Mouse (Mus musculus) monocyte, adult 5-6 weeks (primary cell): ENCODE data around the gene Ceacam11. TPM values are rescaled to one million over a fixed set of nuclear protein-coding genes. Genes with fewer than 3 reads are reported as not detected.
"Not testable (repeated sequence)": the region's sequence is repeated elsewhere in the genome, so short reads cannot be mapped to it uniquely, and the experiment has no call there.

Experiments used
- ATAC-seq: fragments of 153-309, 156-312 bp; replicated peaks from 2 replicates; pipeline ENCODE4 v1.8.0; 2017; ENCODE audit warnings: mild to moderate bottlenecking; ENCODE audit not compliant: low TSS enrichment, insufficient number of reproducible peaks, severe bottlenecking, poor library complexity, low FRiP score
- total RNA-seq: library from RNA; stranded (forward); fragments of 200-1000, 200-491, 200-594 nt; gene quantifications from 3 replicates; pipeline ENCODE4 v1.2.3, GENCODE M21; 2017

Ceacam11 gene
- not detected in 3 replicates for total RNA-seq

GRCm38 (mm10) chr7:17971824-17972223, at the start of gene Ceacam11:
TSS of gene Ceacam11 (plus strand) at chr7:17972124.
- ATAC-seq: no peak

DNA sequence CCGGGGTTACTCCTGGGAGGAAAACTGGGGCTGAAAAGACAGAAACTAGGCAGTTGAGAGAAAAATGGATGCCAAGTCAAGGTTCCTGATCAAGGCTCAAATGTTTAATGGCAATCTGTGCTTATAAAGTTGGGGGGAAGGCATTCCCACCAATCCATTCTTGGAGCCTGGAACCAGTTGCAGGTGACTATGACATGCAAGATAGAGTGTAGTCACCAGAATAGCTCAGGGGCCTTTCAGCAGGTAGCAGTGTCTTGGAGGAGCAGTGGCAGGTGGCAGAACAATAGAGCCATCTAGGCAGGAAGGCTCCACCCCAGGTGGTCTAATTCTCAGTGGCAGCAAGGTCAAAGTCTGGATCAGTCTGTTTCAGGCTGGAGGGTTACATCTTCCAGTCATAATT, 29.2 kb downstream of the Ceacam11 start:
- ATAC-seq: not testable (repeated sequence)

DNA sequence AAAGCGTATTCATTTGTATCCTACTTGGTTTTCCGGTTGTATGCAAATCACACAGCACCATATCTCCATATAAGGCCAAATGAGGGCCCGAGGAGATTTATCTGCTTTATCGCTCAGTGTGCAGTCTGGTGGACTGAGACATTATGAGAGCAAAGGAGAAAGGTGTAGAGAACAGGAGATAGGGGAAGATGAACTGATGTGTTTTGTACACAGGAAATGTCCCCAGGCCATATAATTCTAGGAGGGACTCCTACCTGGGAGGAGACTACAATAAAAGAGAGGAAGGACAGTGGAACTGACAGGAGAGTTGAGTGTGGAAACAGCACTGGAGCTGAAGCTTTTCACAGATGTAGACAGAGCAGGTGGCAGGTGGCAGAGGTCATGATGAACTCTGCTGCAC, 37.7 kb downstream of the Ceacam11 start, which contains the start of gene Ceacam13:
Ceacam13 (plus strand) TSS at position 301 of the 400 bp plus-strand sequence.
- ATAC-seq: no peak

Other genes with a start within 250 kb of the Ceacam11 start
- not detected in 3 replicates for gene Ceacam14, start 159.5 kb upstream of the Ceacam11 start, total RNA-seq
- gene Gm5155, start 100.4 kb upstream of the Ceacam11 start, total RNA-seq: not detected in 3 replicates
- gene Ceacam13, start 37.8 kb downstream of the Ceacam11 start, total RNA-seq: not detected in 3 replicates
- not detected in 3 replicates for gene Ceacam12, start 93.8 kb downstream of the Ceacam11 start, total RNA-seq
- not detected in 3 replicates for gene Igfl3, start 204.4 kb downstream of the Ceacam11 start, total RNA-seq